Mouse (Mus musculus) liver, embryonic 14.5 days (tissue): Measurements from ENCODE around the gene Jmjd1c. TPM values are rescaled to one million over a fixed set of nuclear protein-coding genes. Genes with fewer than 3 reads are reported as not detected.

ENCODE experiments used
- ATAC-seq: fragments of 200-750 bp; cut with Nextera tagmentation; 2 replicates; pipeline ENCODE4 v1.8.0; 2017; ENCODE audit warnings: moderate number of reproducible peaks, mild to moderate bottlenecking, moderate library complexity; ENCODE audit not compliant: insufficient read depth
- DNase-seq, 3 experiments: peaks; one replicate each; pipeline ENCODE4 v3.0.0-alpha.2; 2012 to 2013; ENCODE audit warnings: low read depth in 3 of 3, low spot score in 3 of 3
- H3K27ac ChIP-seq: fragments of 300-500 bp; sonication (generic); 2 replicates; pipeline ENCODE4 v1.5.1; 2014; ENCODE audit warnings: moderate library complexity, mild to moderate bottlenecking, control low read depth, inconsistent platforms
- H3K27me3 ChIP-seq: fragments of 300-500 bp; sonication (generic); 2 replicates; pipeline ENCODE4 v1.6.1; 2014; ENCODE audit warnings: mild to moderate bottlenecking, low read length, moderate library complexity; ENCODE audit not compliant: control insufficient read depth, insufficient read depth
- H3K36me3 ChIP-seq: fragments of 300-500 bp; sonication (generic); replicated peaks from 2 replicates; pipeline ENCODE4 v1.6.1; 2014; ENCODE audit warnings: low read depth; ENCODE audit not compliant: control insufficient read depth, insufficient read depth
- H3K4me1 ChIP-seq, 2 experiments: fragments of 200-500 bp in 1 of 2; fragments of 300-500 bp in 1 of 2; sonication (generic) in 1 of 2; replicated peaks; 2 replicates each; pipeline ENCODE4 v1.6.1; 2012 to 2014; ENCODE audit warnings: antibody characterized with exemption in 1 of 2, inconsistent platforms in 1 of 2, low read length in 1 of 2; ENCODE audit not compliant: control insufficient read depth in 2 of 2, insufficient read depth in 2 of 2
- H3K4me2 ChIP-seq: fragments of 300-500 bp; sonication (generic); 2 replicates; pipeline ENCODE4 v1.6.1; 2014; ENCODE audit warnings: low read depth, mild to moderate bottlenecking, control low read depth, moderate library complexity
- H3K4me3 ChIP-seq, 2 experiments: fragments of 200-500 bp in 1 of 2; fragments of 300-500 bp in 1 of 2; sonication (generic) in 1 of 2; 2 replicates each; pipeline ENCODE4 v1.5.1; 2012 to 2014; ENCODE audit warnings: low read depth in 2 of 2, low read length in 2 of 2, mild to moderate bottlenecking in 2 of 2, control low read depth in 1 of 2, inconsistent platforms in 1 of 2, moderate library complexity in 1 of 2; ENCODE audit not compliant: insufficient read depth in 1 of 2
- H3K9ac ChIP-seq: fragments of 300-500 bp; sonication (generic); replicated peaks from 2 replicates; pipeline ENCODE4 v1.6.1; 2014; ENCODE audit warnings: mild to moderate bottlenecking, control low read depth, moderate library complexity
- H3K9me3 ChIP-seq: fragments of 300-500 bp; sonication (generic); 2 replicates; pipeline ENCODE4 v1.6.1; 2016; ENCODE audit warnings: low read length, mixed read lengths; ENCODE audit not compliant: control insufficient read depth
- CTCF ChIP-seq: IDR thresholded peaks from 2 replicates; pipeline ENCODE4 v1.5.1; 2016; ENCODE audit warnings: antibody characterized with exemption, low read depth, control low read depth
- EP300 ChIP-seq: IDR thresholded peaks from 2 replicates; pipeline ENCODE4 v1.6.1; 2016; ENCODE audit warnings: antibody characterized with exemption, low read depth
- WGBS: fragments of 180-500 bp; shearing (Covaris S2); extraction: QIAGEN DNeasy Blood & Tissue Kit; methylation state at CpG from one replicate; pipeline ENCODE4 v1.1.7; 2014; ENCODE audit not compliant: insufficient replicate concordance; 5-methylcytosine and 5-hydroxymethylcytosine counted together
- polyA plus RNA-seq, 2 experiments: library from polyadenylated mRNA; depleted of rRNA in 1 of 2; stranded (reverse) in 1 of 2; unstranded in 1 of 2; fragments of >200 nt; fragmentation: Nextera tagmentation in 1 of 2; extraction: Ambion mirVana in 1 of 2; gene quantifications; 2 replicates each; pipeline versions ENCODE4 v1.2.1 to v1.2.3; 2012 to 2014

The Jmjd1c gene
- polyA plus RNA-seq, 2 experiments, result 6.5 to 8.7 TPM

GRCm38 (mm10) chr10:67097437-67098150 is 1.7 kb downstream of the Jmjd1c start:
- DNase-seq (no peak), ATAC-seq (no peak)
- Histone ChIP-seq H3K27ac (no peak overlapping the region), H3K27me3 (no peaks in the 10 kb centered on the region), H3K4me1 (peaks cover 6 to 10% of the 10 kb centered on the region in 2 experiments), H3K36me3 (no peaks in the 10 kb centered on the region), H3K4me3 (peak overlapping the region; percentile 66 to 78), H3K9ac (peak overlapping the region; percentile 76), H3K9me3 (no peaks in the 10 kb centered on the region), H3K4me2 (peak overlapping the region; percentile 71)
- whole genome bisulfite sequencing, result 6% methylated on average over 15 of the region's 15 CpGs
- no peak for TF ChIP-seq EP300

GRCm38 (mm10) chr10:67098408-67099050 is 2.6 kb downstream of the Jmjd1c start:
- Histone ChIP-seq H3K9ac (no peak overlapping the region), H3K36me3 (no peaks in the 10 kb centered on the region), H3K4me1 (peaks cover 8 to 10% of the 10 kb centered on the region in 2 experiments), H3K27me3 (no peaks in the 10 kb centered on the region), H3K4me2 (peak overlapping the region; percentile 71; the same call in 1 of the 2 replicates), H3K27ac (no peak overlapping the region), H3K4me3 (peak overlapping the region in 1 of 2 experiments; percentile 78; a peak in 2 of 4 replicates), H3K9me3 (no peaks in the 10 kb centered on the region)
- WGBS, result 32% methylated on average over 7 of the region's 7 CpGs
- TF ChIP-seq EP300 (no peak), CTCF (no peak)
- DNase-seq, result peak in 2 of 3 experiments; percentile 38 to 53
- ATAC-seq, result no peak

GRCm38 (mm10) chr10:67099183-67099929 is 3.4 kb downstream of the Jmjd1c start:
- ATAC-seq (no peak), DNase-seq (no peak)
- no peaks in the 10 kb centered on the region for H3K27me3 ChIP-seq
- WGBS, result 80% methylated on average over 13 of the region's 13 CpGs
- no peak overlapping the region for H3K27ac ChIP-seq
- H3K4me1 ChIP-seq, result peaks cover 8 to 17% of the 10 kb centered on the region in 2 experiments
- no peak overlapping the region for H3K4me3 ChIP-seq
- no peaks in the 10 kb centered on the region for H3K36me3 ChIP-seq
- no peak for TF ChIP-seq CTCF
- TF ChIP-seq EP300, result no peak
- no peak overlapping the region for H3K9ac ChIP-seq
- H3K9me3 ChIP-seq, result no peaks in the 10 kb centered on the region
- H3K4me2 ChIP-seq, result no peak overlapping the region

GRCm38 (mm10) chr10:67100011-67100661 is 4.2 kb downstream of the Jmjd1c start:
- ATAC-seq (no peak), DNase-seq (no peak)
- no peaks in the 10 kb centered on the region for H3K36me3 ChIP-seq
- no peaks in the 10 kb centered on the region for H3K27me3 ChIP-seq
- WGBS, result 53% methylated on average over 7 of the region's 7 CpGs
- H3K27ac ChIP-seq, result no peak overlapping the region
- H3K9me3 ChIP-seq, result no peaks in the 10 kb centered on the region
- TF ChIP-seq CTCF (no peak), EP300 (no peak)
- H3K4me2 ChIP-seq, result no peak overlapping the region
- no peak overlapping the region for H3K9ac ChIP-seq
- peaks cover 8 to 24% of the 10 kb centered on the region in 2 experiments for H3K4me1 ChIP-seq
- H3K4me3 ChIP-seq, result no peak overlapping the region
